Mouse (Mus musculus): ENCODE data around the gene Megf11.

The Megf11 gene

GRCm38 (mm10) chr9:64385511-64386465 is at the start of gene Megf11:
Gene Megf11 (plus strand): TSS chr9:64385626.
- no peak for DNase-seq (ENCODE audit: low spot score in 2 of 2)

- DNase-seq (ENCODE audit: low spot score in 2 of 2): no peak
These were observed 49.6 kb upstream of the Megf11 start for GRCm38 (mm10) chr9:64335825-64336224.

GRCm38 (mm10) chr9:64339361-64339760 is 46.1 kb upstream of the Megf11 start:
- no peak for DNase-seq (ENCODE audit: low spot score in 2 of 2)

GRCm38 (mm10) chr9:64340351-64341253 is 44.8 kb upstream of the Megf11 start:
- peak; percentile 71 to 73 for DNase-seq (ENCODE audit: low spot score in 2 of 2)

- no peak for DNase-seq (ENCODE audit: low spot score in 2 of 2)
These were observed 44.2 kb upstream of the Megf11 start, which contains the start of gene Dis3l for GRCm38 (mm10) chr9:64341254-64341566. Gene Dis3l (minus strand): TSS chr9:64341288.

GRCm38 (mm10) chr9:64341671-64342070 is 43.8 kb upstream of the Megf11 start:
- no peak for DNase-seq (ENCODE audit: low spot score in 2 of 2)

GRCm38 (mm10) chr9:64343656-64344055 is 41.8 kb upstream of the Megf11 start:
- no peak for DNase-seq (ENCODE audit: low spot score in 2 of 2)

GRCm38 (mm10) chr9:64345931-64346330 is 39.5 kb upstream of the Megf11 start:
- DNase-seq (ENCODE audit: low spot score in 2 of 2): no peak

GRCm38 (mm10) chr9:64347377-64347776 is 38.0 kb upstream of the Megf11 start:
- DNase-seq (ENCODE audit: low spot score in 2 of 2): no peak

GRCm38 (mm10) chr9:64349490-64349889 is 35.9 kb upstream of the Megf11 start:
- DNase-seq (ENCODE audit: low spot score in 2 of 2): peak in 1 of 2 experiments; percentile 8

- DNase-seq (ENCODE audit: low spot score in 2 of 2): no peak
These were observed 34.2 kb upstream of the Megf11 start for GRCm38 (mm10) chr9:64351191-64351590.

- DNase-seq (ENCODE audit: low spot score in 2 of 2): no peak
These were observed 29.8 kb upstream of the Megf11 start for GRCm38 (mm10) chr9:64355627-64356026.

GRCm38 (mm10) chr9:64361231-64361950 is 24.0 kb upstream of the Megf11 start:
- no peak for DNase-seq (ENCODE audit: low spot score in 2 of 2)

GRCm38 (mm10) chr9:64369871-64370270 is 15.6 kb upstream of the Megf11 start:
- DNase-seq (ENCODE audit: low spot score in 2 of 2): no peak

- no peak for DNase-seq (ENCODE audit: low spot score in 2 of 2)
These were observed 14.1 kb upstream of the Megf11 start for GRCm38 (mm10) chr9:64371305-64371819.

- DNase-seq (ENCODE audit: low spot score in 2 of 2): no peak
These were observed 9.0 kb upstream of the Megf11 start for GRCm38 (mm10) chr9:64376380-64376779.

GRCm38 (mm10) chr9:64383021-64383788 is 2.2 kb upstream of the Megf11 start:
- DNase-seq (ENCODE audit: low spot score in 2 of 2): no peak

- DNase-seq (ENCODE audit: low spot score in 2 of 2): no peak
These were observed 1.2 kb downstream of the Megf11 start for GRCm38 (mm10) chr9:64386466-64387211.

- no peak for DNase-seq (ENCODE audit: low spot score in 2 of 2)
These were observed 4.3 kb downstream of the Megf11 start for GRCm38 (mm10) chr9:64389576-64390292.
